Mouse (Mus musculus): ENCODE data around the gene Crmp1. TPM values are rescaled to one million over a fixed set of nuclear protein-coding genes. Genes with fewer than 3 reads are reported as not detected.

The Crmp1 gene
- polyA plus RNA-seq, 1 experiment from 2014 or later, result 49.5 TPM

DNA sequence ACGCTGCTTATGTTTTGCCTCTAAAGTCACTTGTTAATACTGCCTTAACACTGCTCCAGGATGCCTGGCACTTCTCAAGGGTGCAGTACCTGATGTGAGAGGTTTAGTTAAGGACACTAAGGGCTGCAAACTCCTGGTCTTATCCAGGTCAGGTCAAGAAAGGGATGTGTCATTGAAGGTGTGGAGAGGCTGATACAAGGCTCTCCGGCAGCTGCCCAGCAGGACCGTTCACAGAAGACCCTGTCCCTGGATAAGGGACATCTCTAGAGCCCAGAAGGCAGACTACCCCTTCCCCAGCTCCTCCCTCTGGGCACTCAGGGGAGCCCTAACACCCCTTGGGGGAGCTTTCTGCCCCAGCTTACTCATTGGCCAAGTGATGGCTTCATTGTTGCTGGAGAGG, 96.0 kb downstream of the Crmp1 start:
- peak overlapping the region; percentile 4; the same call in 1 of the 2 replicates for H3K9ac ChIP-seq
- H3K36me3 ChIP-seq, result peaks cover 16% of the 10 kb centered on the region; the same call in 1 of the 2 replicates
- peak overlapping the region; percentile 52 for H3K27ac ChIP-seq
- ATAC-seq (ENCODE audit: insufficient number of reproducible peaks, insufficient read depth, low FRiP score, low TSS enrichment), result no peak
- H3K4me2 ChIP-seq (replicated peaks), result peak overlapping the region; percentile 66
- H3K27me3 ChIP-seq, result no peaks in the 10 kb centered on the region
- 64% methylated on average over 3 of the region's 3 CpGs for WGBS
- H3K4me3 ChIP-seq, result peak overlapping the region; percentile 76; the same call in 1 of the 2 replicates
- H3K9me3 ChIP-seq, result no peaks in the 10 kb centered on the region
- H3K4me1 ChIP-seq, result peaks cover 43% of the 10 kb centered on the region

DNA sequence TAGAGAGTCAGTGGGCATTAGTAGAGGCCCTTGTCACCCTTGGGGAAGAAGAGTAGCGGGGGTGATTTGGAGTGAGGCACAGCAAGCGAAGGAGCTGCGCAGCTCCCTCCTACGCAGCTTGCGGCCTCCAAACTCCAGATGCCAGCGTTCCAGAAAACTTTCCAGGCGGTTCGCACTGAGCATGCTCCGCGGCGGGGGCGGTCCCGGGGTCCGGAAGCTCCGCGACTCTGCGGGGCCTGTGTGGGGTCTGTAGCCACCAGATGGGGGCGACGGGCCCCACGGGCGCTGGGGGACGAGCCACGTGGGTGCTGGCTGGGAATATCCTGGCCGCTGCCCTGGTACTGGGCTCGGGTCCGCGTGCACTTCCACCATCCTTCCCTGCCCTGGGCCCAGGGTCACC, 96.5 kb downstream of the Crmp1 start, which contains the start of gene Evc2:
Evc2 (plus strand) TSS at position 212 of the 400 bp plus-strand sequence.
- Histone ChIP-seq H3K4me2 (replicated peaks) (peak within 1 kb of the TSS; percentile 66), H3K4me3 (peak within 1 kb of the TSS; percentile 76), H3K9ac (peak within 1 kb of the TSS; percentile 52), H3K27me3 (no peaks in the 10 kb centered on the region), H3K9me3 (no peaks in the 10 kb centered on the region), H3K4me1 (peaks cover 43% of the 10 kb centered on the region), H3K36me3 (peaks cover 13% of the 10 kb centered on the region; the same call in 1 of the 2 replicates), H3K27ac (peak within 1 kb of the TSS; percentile 52)
- under 1% methylated on average over 27 of the region's 27 CpGs for WGBS
- peak; percentile 76 for ATAC-seq (ENCODE audit: insufficient number of reproducible peaks, insufficient read depth, low FRiP score, low TSS enrichment)

Other genes with a start within 250 kb of the Crmp1 start
- gene Gm1043, start 156.6 kb upstream of the Crmp1 start, polyA plus RNA-seq (2016; fragmentation: Nextera tagmentation; extraction: Ambion mirVana), result not detected in 2 replicates
- 39.2 and 39.8 TPM in 2 replicates for gene Evc, start 95.0 kb downstream of the Crmp1 start, polyA plus RNA-seq (2016; fragmentation: Nextera tagmentation; extraction: Ambion mirVana)
- 25.1 TPM in 2 replicates for gene Evc2, start 96.6 kb downstream of the Crmp1 start, polyA plus RNA-seq (2016; fragmentation: Nextera tagmentation; extraction: Ambion mirVana)